Mouse (Mus musculus) ES-E14 (cell line): Measurements from ENCODE around the gene Ifitm5. TPM values are rescaled to one million over a fixed set of nuclear protein-coding genes. Genes with fewer than 3 reads are reported as not detected.
"Not testable (repeated sequence)": the region's sequence is repeated elsewhere in the genome, so short reads cannot be mapped to it uniquely, and the experiment has no call there.

Source experiments
- DNase-seq: peaks from one replicate; pipeline ENCODE4 v3.0.0-alpha.2; 2013; ENCODE audit warnings: low read depth, low spot score
- H3K27ac ChIP-seq: 2 replicates; pipeline ENCODE4 v1.5.1; 2012; ENCODE audit warnings: low read depth, mild to moderate bottlenecking, low read length, moderate library complexity, mixed read lengths; ENCODE audit not compliant: poor library complexity, insufficient read depth, severe bottlenecking
- H3K36me3 ChIP-seq: 2 replicates; pipeline ENCODE4 v1.6.1; 2012; ENCODE audit warnings: mild to moderate bottlenecking, low read length, moderate library complexity, mixed read lengths; ENCODE audit not compliant: control insufficient read depth, poor library complexity, insufficient read depth, severe bottlenecking
- H3K4me1 ChIP-seq, 2 experiments: fragments of 150-350 bp in 1 of 2; sonication (generic) in 1 of 2; 2 replicates each; pipeline ENCODE4 v1.6.1; 2012; ENCODE audit warnings: low read length in 2 of 2, mild to moderate bottlenecking in 1 of 2, mixed read lengths in 1 of 2; ENCODE audit not compliant: control insufficient read depth in 2 of 2, insufficient read depth in 2 of 2, poor library complexity in 1 of 2
- H3K4me3 ChIP-seq, 2 experiments: fragments of 150-350 bp in 1 of 2; sonication (generic) in 1 of 2; 2 replicates each; pipeline ENCODE4 v1.5.1; 2012; ENCODE audit warnings: low read length in 2 of 2, low read depth in 1 of 2, mild to moderate bottlenecking in 1 of 2, mixed read lengths in 1 of 2; ENCODE audit not compliant: insufficient read depth in 1 of 2, poor library complexity in 1 of 2, severe bottlenecking in 1 of 2
- H3K9ac ChIP-seq: 2 replicates; pipeline ENCODE4 v1.6.1; 2012; ENCODE audit warnings: low read depth, mild to moderate bottlenecking, low read length, mixed read lengths; ENCODE audit not compliant: poor library complexity, insufficient read depth, severe bottlenecking
- H3K9me3 ChIP-seq: fragments of 150-350 bp; sonication (generic); 2 replicates; pipeline ENCODE4 v1.6.1; 2012; ENCODE audit warnings: low read depth, mild to moderate bottlenecking, low read length; ENCODE audit not compliant: control insufficient read depth, insufficient read depth
- CHD2 ChIP-seq: IDR thresholded peaks from 2 replicates; pipeline ENCODE4 v1.6.1; 2014; ENCODE audit warnings: mild to moderate bottlenecking, low read depth, low read length, inconsistent platforms
- HCFC1 ChIP-seq: IDR thresholded peaks from 2 replicates; pipeline ENCODE4 v1.6.1; 2012; ENCODE audit warnings: low read length, inconsistent platforms, borderline replicate concordance; ENCODE audit not compliant: insufficient read depth
- MAFK ChIP-seq: IDR thresholded peaks from 2 replicates; pipeline ENCODE4 v1.6.1; 2014; ENCODE audit warnings: mild to moderate bottlenecking, low read depth, low read length, inconsistent platforms; ENCODE audit not compliant: insufficient read depth
- ZC3H11A ChIP-seq: IDR thresholded peaks from 2 replicates; pipeline ENCODE4 v1.6.1; 2012; ENCODE audit warnings: low read depth, mild to moderate bottlenecking, inconsistent platforms, low read length, borderline replicate concordance
- ZNF384 ChIP-seq: IDR thresholded peaks from 2 replicates; pipeline ENCODE4 v1.6.1; 2012; ENCODE audit warnings: low read depth, low read length, inconsistent platforms
- in situ Hi-C, 2 experiments: fragments of 600-800 bp; cut with MboI; formaldehyde crosslinking; loops; one replicate each; pipeline ENCODE4 v1.15.1; 2025; ENCODE audit warnings: low sequenced_read_pairs in 2 of 2, inconsistent platforms in 1 of 2; ENCODE audit not compliant: unreplicated experiment in 2 of 2
- total RNA-seq: library from RNA; depleted of rRNA; stranded (reverse); fragments of 300-350 nt; gene quantifications from 2 replicates; pipeline ENCODE4 v1.2.3, GENCODE M21; 2012

Ifitm5 gene
- total RNA-seq, 1 experiment, result 7.7 TPM

GRCm38 (mm10) chr7:140973396-140974165, 23.5 kb upstream of the Ifitm5 start:
- H3K27ac ChIP-seq, result peak overlapping the region; percentile 95
- H3K9ac ChIP-seq, result peak overlapping the region; percentile 2; the same call in 1 of the 2 replicates
- H3K4me3 ChIP-seq, result no peak overlapping the region
- H3K36me3 ChIP-seq, result peaks cover 9% of the 10 kb centered on the region; the same call in 1 of the 2 replicates
- no peak for TF ChIP-seq ZC3H11A
- TF ChIP-seq CHD2, result 0 out of 2 replicates have a peak, but pooled peaks have one; percentile 8
- H3K9me3 ChIP-seq, result no peaks in the 10 kb centered on the region
- peaks cover 21 to 43% of the 10 kb centered on the region in 2 experiments for H3K4me1 ChIP-seq
- DNase-seq, result no peak
- in situ Hi-C loops, result no loop called here

- no peak overlapping the region; the same call in 1 of the 2 replicates for H3K9ac ChIP-seq
- H3K36me3 ChIP-seq, result peaks cover 9% of the 10 kb centered on the region; the same call in 1 of the 2 replicates
- in situ Hi-C loops, result no loop called here
- H3K4me3 ChIP-seq, result no peak overlapping the region
- peaks cover 25 to 52% of the 10 kb centered on the region in 2 experiments for H3K4me1 ChIP-seq
- TF ChIP-seq ZNF384, result no peak
- TF ChIP-seq HCFC1, result no peak
- no peak for TF ChIP-seq ZC3H11A
- TF ChIP-seq CHD2, result no peak
- no peak for TF ChIP-seq MAFK
- DNase-seq, result no peak
- H3K27ac ChIP-seq, result peak overlapping the region; percentile 45; the same call in 1 of the 2 replicates
- H3K9me3 ChIP-seq, result no peaks in the 10 kb centered on the region
Measured at GRCm38 (mm10) chr7:140971479-140972171, 21.5 kb upstream of the Ifitm5 start.

GRCm38 (mm10) chr7:140970931-140971330, 20.8 kb upstream of the Ifitm5 start:
- in situ Hi-C loops, result no loop called here
- DNase-seq, result no peak
- H3K4me1 ChIP-seq, result peaks cover 23 to 51% of the 10 kb centered on the region in 2 experiments
- no peak for TF ChIP-seq HCFC1
- no peak for TF ChIP-seq ZNF384
- no peak for TF ChIP-seq ZC3H11A
- TF ChIP-seq MAFK, result no peak
- TF ChIP-seq CHD2, result no peak
- H3K9ac ChIP-seq, result no peak overlapping the region
- peak overlapping the region; percentile 17; the same call in 1 of the 2 replicates for H3K27ac ChIP-seq
- H3K4me3 ChIP-seq, result no peak overlapping the region
- no peaks in the 10 kb centered on the region for H3K9me3 ChIP-seq
- peaks cover 9% of the 10 kb centered on the region; the same call in 1 of the 2 replicates for H3K36me3 ChIP-seq

DNA sequence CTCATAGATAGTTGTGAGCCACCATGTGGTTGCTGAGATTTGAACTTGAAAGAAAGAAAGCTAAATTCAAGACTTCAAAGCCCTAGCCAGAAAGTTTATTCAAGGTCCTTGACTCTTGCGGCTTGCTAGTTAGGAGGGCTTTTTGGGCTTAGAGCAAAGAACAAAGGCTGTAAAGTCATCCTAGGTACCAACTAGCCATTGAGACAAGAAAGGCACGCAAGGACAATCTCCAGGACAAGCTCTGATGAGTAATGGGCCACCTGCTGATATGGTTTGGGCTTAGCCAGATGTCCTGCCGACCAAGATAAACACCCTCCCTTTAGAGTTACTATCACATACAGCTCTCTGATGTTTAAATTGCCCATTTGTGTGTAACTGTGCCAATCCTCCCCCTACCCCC, 18.6 kb upstream of the Ifitm5 start:
- H3K9me3 ChIP-seq, H3K27ac ChIP-seq, H3K36me3 ChIP-seq, DNase-seq, in situ Hi-C loops: not testable (repeated sequence)
- H3K4me1 ChIP-seq, result peaks cover 13 to 48% of the 10 kb centered on the region in 2 experiments; a peak in 3 of 4 replicates
- H3K4me3 ChIP-seq, result peak overlapping the region; percentile 51 to 77
- peak overlapping the region; percentile 12; the same call in 1 of the 2 replicates for H3K9ac ChIP-seq
